Mouse (Mus musculus) limb, embryonic 11.5 days (tissue): ENCODE measurements around the gene Wipi2. TPM values are rescaled to one million over a fixed set of nuclear protein-coding genes. Genes with fewer than 3 reads are reported as not detected.

Experiments
- ATAC-seq: fragments of 200-750 bp; cut with Nextera tagmentation; 2 replicates; pipeline ENCODE4 v1.8.0; 2017; ENCODE audit warnings: low read depth; ENCODE audit not compliant: insufficient number of reproducible peaks, low FRiP score, low TSS enrichment
- DNase-seq: peaks from one replicate; pipeline ENCODE4 v3.0.0-alpha.2; 2015; ENCODE audit warnings: low spot score
- H3K27ac ChIP-seq: fragments of 300-500 bp; sonication (generic); replicated peaks from 2 replicates; pipeline ENCODE4 v1.5.1; 2014; ENCODE audit warnings: low read depth, mild to moderate bottlenecking, low read length
- H3K27me3 ChIP-seq: fragments of 300-500 bp; sonication (generic); 2 replicates; pipeline ENCODE4 v1.6.1; 2014; ENCODE audit warnings: mild to moderate bottlenecking, low read length, mixed read lengths; ENCODE audit not compliant: control insufficient read depth, insufficient read depth
- H3K36me3 ChIP-seq: fragments of 300-500 bp; sonication (generic); 2 replicates; pipeline ENCODE4 v1.6.1; 2014; ENCODE audit warnings: mild to moderate bottlenecking, low read length, moderate library complexity, mixed read lengths; ENCODE audit not compliant: control insufficient read depth, insufficient read depth
- H3K4me1 ChIP-seq: fragments of 300-500 bp; sonication (generic); 2 replicates; pipeline ENCODE4 v1.6.1; 2014; ENCODE audit warnings: low read length, mixed read lengths; ENCODE audit not compliant: control insufficient read depth, insufficient read depth
- H3K4me2 ChIP-seq: fragments of 300-500 bp; sonication (generic); 2 replicates; pipeline ENCODE4 v1.6.1; 2014; ENCODE audit warnings: low read depth, mild to moderate bottlenecking, moderate library complexity; ENCODE audit not compliant: severe bottlenecking
- H3K4me3 ChIP-seq: fragments of 300-500 bp; sonication (generic); 2 replicates; pipeline ENCODE4 v1.5.1; 2014; ENCODE audit warnings: low read depth, low read length
- H3K9ac ChIP-seq: fragments of 300-500 bp; sonication (generic); 2 replicates; pipeline ENCODE4 v1.6.1; 2014; ENCODE audit warnings: mild to moderate bottlenecking, low read length
- H3K9me3 ChIP-seq: fragments of 300-500 bp; sonication (generic); 2 replicates; pipeline ENCODE4 v1.6.1; 2016; ENCODE audit warnings: low read length; ENCODE audit not compliant: control insufficient read depth
- WGBS: fragments of 180-500 bp; shearing (Covaris S2); extraction: QIAGEN DNeasy Blood & Tissue Kit; methylation state at CpG from one replicate; pipeline ENCODE4 v1.1.7; 2014; 5-methylcytosine and 5-hydroxymethylcytosine counted together
- polyA plus RNA-seq: library from polyadenylated mRNA; unstranded; fragments of >200 nt; fragmentation: Nextera tagmentation; extraction: Ambion mirVana; gene quantifications from 2 replicates; pipeline ENCODE4 v1.2.1, GENCODE M21; 2014

Wipi2 gene
- polyA plus RNA-seq, 1 experiment from 2014 or later, result 62.4 TPM

DNA sequence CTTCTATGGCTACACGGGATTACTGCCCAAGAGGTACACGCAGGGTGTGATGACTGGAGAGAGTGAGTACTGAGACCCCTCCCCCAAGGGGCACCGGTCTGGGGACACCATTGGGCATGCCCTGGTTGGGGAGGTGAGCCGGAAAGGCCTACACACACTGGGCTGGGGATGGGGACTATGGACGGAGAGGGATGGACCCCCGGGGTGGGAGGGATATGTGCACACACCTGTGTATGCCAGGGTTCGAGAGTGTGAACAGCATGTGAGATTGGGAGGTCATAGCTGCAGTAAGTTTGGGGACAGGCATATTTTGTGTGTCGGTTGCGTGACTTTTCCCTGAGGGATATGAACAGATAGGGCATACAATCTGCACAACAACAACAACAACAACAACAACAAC, 87.6 kb downstream of the Wipi2 start:
- Histone ChIP-seq H3K4me3 (no peak overlapping the region), H3K36me3 (no peaks in the 10 kb centered on the region), H3K4me1 (0 out of 2 replicates have a peak, but pooled peaks cover 2% of the 10 kb centered on the region), H3K27ac (no peak overlapping the region), H3K9ac (no peak overlapping the region), H3K9me3 (no peaks in the 10 kb centered on the region), H3K4me2 (no peak overlapping the region), H3K27me3 (no peaks in the 10 kb centered on the region)
- no peak for DNase-seq
- ATAC-seq, result no peak
- 86% methylated on average over 9 of the region's 9 CpGs for WGBS

- H3K27ac ChIP-seq, result no peak overlapping the region
- no peaks in the 10 kb centered on the region for H3K27me3 ChIP-seq
- H3K4me1 ChIP-seq, result 0 out of 2 replicates have a peak, but pooled peaks cover 2% of the 10 kb centered on the region
- ATAC-seq, result no peak
- H3K4me3 ChIP-seq, result no peak overlapping the region
- H3K9ac ChIP-seq, result no peak overlapping the region
- WGBS, result 92% methylated on average over 6 of the region's 6 CpGs
- H3K36me3 ChIP-seq, result no peaks in the 10 kb centered on the region
- DNase-seq, result no peak
- no peak overlapping the region for H3K4me2 ChIP-seq
- H3K9me3 ChIP-seq, result no peaks in the 10 kb centered on the region
Measured at GRCm38 (mm10) chr5:142716056-142716455, 88.6 kb downstream of the Wipi2 start.

DNA sequence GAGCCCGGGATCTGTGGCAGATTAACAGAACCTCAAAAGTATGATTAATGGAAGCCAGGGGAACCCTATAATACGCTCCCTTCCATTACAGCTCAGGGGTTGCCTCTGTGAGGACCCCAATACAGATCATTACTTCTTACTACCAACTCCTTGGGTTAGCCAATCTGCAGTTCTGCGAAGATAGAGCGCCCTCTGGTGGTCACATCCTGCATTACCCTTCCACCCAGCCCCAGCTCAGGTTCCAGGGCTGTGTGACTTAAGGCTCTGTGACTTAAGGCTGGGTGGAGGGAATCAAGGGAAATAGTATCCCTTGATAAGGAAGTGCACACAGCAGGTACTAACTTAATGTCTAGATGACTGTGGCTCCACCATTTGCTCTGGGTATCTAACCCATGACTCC, 90.5 kb downstream of the Wipi2 start:
- 16% methylated on average over 4 of the region's 4 CpGs for WGBS
- ATAC-seq (0 out of 2 replicates have a peak, but pooled peaks have one; percentile 19), DNase-seq (peak; percentile 90)
- Histone ChIP-seq H3K4me2 (no peak overlapping the region), H3K4me3 (no peak overlapping the region), H3K27me3 (no peaks in the 10 kb centered on the region), H3K27ac (no peak overlapping the region), H3K4me1 (0 out of 2 replicates have a peak, but pooled peaks cover 2% of the 10 kb centered on the region), H3K9ac (no peak overlapping the region), H3K9me3 (no peaks in the 10 kb centered on the region), H3K36me3 (no peaks in the 10 kb centered on the region)

- DNase-seq (no peak), ATAC-seq (0 out of 2 replicates have a peak, but pooled peaks have one; percentile 27)
- Histone ChIP-seq H3K9me3 (no peaks in the 10 kb centered on the region), H3K4me3 (no peak overlapping the region), H3K4me1 (0 out of 2 replicates have a peak, but pooled peaks cover 2% of the 10 kb centered on the region), H3K9ac (no peak overlapping the region), H3K36me3 (no peaks in the 10 kb centered on the region), H3K27me3 (no peaks in the 10 kb centered on the region), H3K4me2 (no peak overlapping the region), H3K27ac (no peak overlapping the region)
- WGBS, result 55% methylated on average over 25 of the region's 25 CpGs
Measured at GRCm38 (mm10) chr5:142718486-142718885, 91.0 kb downstream of the Wipi2 start.

GRCm38 (mm10) chr5:142719897-142720296, 92.4 kb downstream of the Wipi2 start:
- no peaks in the 10 kb centered on the region for H3K36me3 ChIP-seq
- H3K27ac ChIP-seq, result no peak overlapping the region
- H3K4me1 ChIP-seq, result 0 out of 2 replicates have a peak, but pooled peaks cover 7% of the 10 kb centered on the region
- ATAC-seq (no peak), DNase-seq (no peak)
- no peak overlapping the region for H3K4me3 ChIP-seq
- no peak overlapping the region for H3K9ac ChIP-seq
- WGBS, result 87% methylated on average over 13 of the region's 13 CpGs
- H3K27me3 ChIP-seq, result no peaks in the 10 kb centered on the region
- H3K4me2 ChIP-seq, result no peak overlapping the region
- H3K9me3 ChIP-seq, result no peaks in the 10 kb centered on the region

Other genes with a start within 250 kb of the Wipi2 start
- gene Foxk1, start 226.2 kb upstream of the Wipi2 start, polyA plus RNA-seq, result 3.3 and 4.7 TPM in 2 replicates
- gene Ap5z1, start 163.8 kb upstream of the Wipi2 start, polyA plus RNA-seq, result 8.0 and 8.5 TPM in 2 replicates
- 0.15 and 0.20 TPM in 2 replicates for gene Papolb, start 97.6 kb upstream of the Wipi2 start, polyA plus RNA-seq
- gene Radil, start 76.6 kb upstream of the Wipi2 start, polyA plus RNA-seq, result 1.1 and 1.8 TPM in 2 replicates
- 0.59 and 0.74 TPM in 2 replicates for gene Mmd2, start 18.9 kb upstream of the Wipi2 start, polyA plus RNA-seq
- gene Slc29a4, start 64.8 kb downstream of the Wipi2 start, polyA plus RNA-seq, result 12.9 and 13.0 TPM in 2 replicates
- gene Tnrc18, start 190.0 kb downstream of the Wipi2 start, polyA plus RNA-seq, result 42.2 and 43.3 TPM in 2 replicates